Comparison of ENCODE assay signal across 8 mouse cellular contexts in the genomic region with DNA sequence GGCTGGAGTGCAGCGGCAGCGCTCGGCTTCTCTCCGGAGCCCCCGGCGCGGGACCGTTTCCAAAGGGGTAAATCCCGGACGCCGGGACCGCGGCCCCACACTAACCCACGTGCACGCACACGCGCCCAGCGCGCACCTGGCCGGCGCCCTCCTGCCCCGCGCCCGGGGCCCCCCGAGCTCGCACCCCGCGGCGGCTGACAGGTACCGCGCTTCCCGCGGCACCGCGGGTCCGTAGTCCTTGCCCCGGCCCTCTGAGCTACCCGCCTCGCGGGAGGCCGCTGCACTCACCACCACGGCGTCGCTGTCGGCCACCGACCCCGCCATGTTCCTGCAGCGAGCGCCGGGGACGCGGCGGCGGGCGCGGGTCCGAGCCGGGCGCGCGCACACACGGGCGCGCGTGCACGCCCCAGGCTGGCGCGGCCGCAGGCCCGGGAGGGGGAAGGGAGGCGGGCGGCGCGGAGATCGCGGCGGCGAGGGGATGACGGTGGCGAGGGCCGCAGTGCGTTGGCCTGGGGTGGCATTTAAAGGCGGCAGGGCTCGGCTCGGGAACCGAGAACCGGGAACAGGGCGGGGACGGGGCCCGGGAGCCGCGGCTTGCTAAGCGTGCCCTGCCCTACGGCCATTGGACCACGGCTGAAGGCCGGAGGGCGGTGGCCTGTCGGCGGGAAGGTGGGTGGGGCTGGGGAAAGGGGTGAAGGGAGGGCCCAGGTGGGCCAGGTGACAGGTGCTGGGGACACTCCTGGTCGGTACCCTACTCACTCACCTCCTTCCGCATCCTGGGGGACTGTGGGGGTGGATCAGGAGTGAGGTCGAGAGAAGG. TPM values are rescaled to one million over a fixed set of nuclear protein-coding genes. Genes with fewer than 3 reads are reported as not detected.
DNase-seq lines count a peak whose midpoint lies in the region; ATAC-seq lines count a peak whose summit lies in the region.

A gene (minus strand): TSS at position 371 of the 820 bp plus-strand sequence.

- no peaks in the 10 kb centered on the region for H3K9me3 ChIP-seq in forebrain, embryonic 11.5 days (ENCODE audit: control insufficient read depth, low read length)
- H3K9me3 ChIP-seq in heart, embryonic 14.5 days (ENCODE audit: control insufficient read depth, low read length), result no peaks in the 10 kb centered on the region
- H3K9me3 ChIP-seq in liver, embryonic 12.5 days (replicated peaks), result no peaks in the 10 kb centered on the region
- H3K9me3 ChIP-seq in stomach, embryonic 14.5 days (ENCODE audit: control insufficient read depth, low read depth, low read length), result no peaks in the 10 kb centered on the region

- WGBS in forebrain, embryonic 11.5 days, result under 1% methylated on average over 93 of the region's 102 CpGs
- WGBS in heart, embryonic 14.5 days, result under 1% methylated on average over 87 of the region's 102 CpGs
- WGBS in liver, embryonic 12.5 days (ENCODE audit: insufficient replicate concordance), result under 1% methylated on average over 90 of the region's 102 CpGs
- WGBS in stomach, embryonic 14.5 days, result under 1% methylated on average over 73 of the region's 102 CpGs

- H3K36me3 ChIP-seq in forebrain, embryonic 11.5 days (ENCODE audit: control insufficient read depth, insufficient read depth, low read length), result no peaks in the 10 kb centered on the region; the same call in 1 of the 2 replicates
- peaks cover 33% of the 10 kb centered on the region for H3K36me3 ChIP-seq in heart, embryonic 14.5 days (ENCODE audit: control insufficient read depth, insufficient read depth, low read length)
- H3K36me3 ChIP-seq in liver, embryonic 12.5 days, result peaks cover 23% of the 10 kb centered on the region
- peaks cover 6% of the 10 kb centered on the region; the same call in 1 of the 2 replicates for H3K36me3 ChIP-seq in stomach, embryonic 14.5 days (ENCODE audit: control insufficient read depth, insufficient read depth, low read length)

- H3K4me3 ChIP-seq in brown adipose tissue, adult 24 weeks (ENCODE audit: insufficient read depth, low read depth, low read length), result peak within 1 kb of the TSS; percentile 89
- peak within 1 kb of the TSS; percentile 84 for H3K4me3 ChIP-seq in forebrain, embryonic 11.5 days (ENCODE audit: low read depth, low read length)
- H3K4me3 ChIP-seq in heart, embryonic 14.5 days (ENCODE audit: control insufficient read depth in 1 of 2, insufficient read depth in 1 of 2, low read depth in 1 of 2, low read length in 2 of 2), result peak within 1 kb of the TSS; percentile 84 to 89
- peak within 1 kb of the TSS; percentile 92 for H3K4me3 ChIP-seq in liver, embryonic 12.5 days
- H3K4me3 ChIP-seq in stomach, embryonic 14.5 days (ENCODE audit: low read depth, low read length), result peak within 1 kb of the TSS; percentile 91

- H3K27me3 ChIP-seq in forebrain, embryonic 11.5 days (ENCODE audit: control insufficient read depth, insufficient read depth, low read length), result peaks cover 2% of the 10 kb centered on the region; the same call in 1 of the 2 replicates
- H3K27me3 ChIP-seq in heart, embryonic 14.5 days (ENCODE audit: control insufficient read depth, insufficient read depth, low read length), result no peaks in the 10 kb centered on the region
- H3K27me3 ChIP-seq in liver, embryonic 12.5 days (replicated peaks), result peaks cover 43% of the 10 kb centered on the region
- 0 out of 2 replicates have a peak, but pooled peaks cover 3% of the 10 kb centered on the region for H3K27me3 ChIP-seq in stomach, embryonic 14.5 days (ENCODE audit: control insufficient read depth, insufficient read depth, low read length)

- peak within 1 kb of the TSS; percentile 77 for H3K4me2 ChIP-seq in forebrain, embryonic 11.5 days (ENCODE audit: low read depth, low read length, severe bottlenecking)
- H3K4me2 ChIP-seq in heart, embryonic 14.5 days (ENCODE audit: low read length), result peak within 1 kb of the TSS; percentile 84
- peak within 1 kb of the TSS; percentile 98 for H3K4me2 ChIP-seq in liver, embryonic 12.5 days
- peak within 1 kb of the TSS; percentile 55 for H3K4me2 ChIP-seq in stomach, embryonic 14.5 days (replicated peaks; ENCODE audit: low read depth, low read length)

- ATAC-seq in CD4-positive, CD25-positive, alpha-beta regulatory T cell, adult 4 months, result peak; percentile 69
- peak; percentile 86 for ATAC-seq in forebrain, embryonic 11.5 days (replicated peaks; ENCODE audit: low FRiP score)
- ATAC-seq in heart, embryonic 14.5 days (ENCODE audit: insufficient number of reproducible peaks, insufficient read depth, low FRiP score, low read depth), result peak; percentile 82
- ATAC-seq in liver, embryonic 12.5 days, result peak; percentile 82
- ATAC-seq in stomach, embryonic 14.5 days (ENCODE audit: insufficient number of reproducible peaks, insufficient read depth, low FRiP score, low read depth), result peak; percentile 88

- H3K4me1 ChIP-seq in brown adipose tissue, adult 24 weeks (ENCODE audit: control insufficient read depth, insufficient read depth, insufficient read length, low read length), result no peaks in the 10 kb centered on the region
- H3K4me1 ChIP-seq in forebrain, embryonic 11.5 days (replicated peaks; ENCODE audit: control insufficient read depth, insufficient read depth, low read length), result peaks cover 9% of the 10 kb centered on the region; the same call in 1 of the 2 replicates
- H3K4me1 ChIP-seq in heart, embryonic 14.5 days (ENCODE audit: control insufficient read depth in 2 of 2, insufficient read depth in 2 of 2, low read length in 2 of 2), result peaks cover 8 to 11% of the 10 kb centered on the region in 2 experiments; a peak in 2 of 4 replicates
- peaks cover 27% of the 10 kb centered on the region for H3K4me1 ChIP-seq in liver, embryonic 12.5 days
- H3K4me1 ChIP-seq in stomach, embryonic 14.5 days (ENCODE audit: control insufficient read depth, insufficient read depth, low read length), result peaks cover 11% of the 10 kb centered on the region

- peak within 1 kb of the TSS; percentile 53 for H3K27ac ChIP-seq in brown adipose tissue, adult 24 weeks (replicated peaks; ENCODE audit: low read depth, low read length)
- peak within 1 kb of the TSS; percentile 53 for H3K27ac ChIP-seq in forebrain, embryonic 11.5 days (ENCODE audit: low read depth, low read length)
- H3K27ac ChIP-seq in heart, embryonic 14.5 days (replicated peaks in 1 of 2; ENCODE audit: control insufficient read depth in 1 of 2, insufficient read depth in 1 of 2, low read depth in 2 of 2, low read length in 2 of 2), result peak within 1 kb of the TSS; percentile 73 to 89
- peak within 1 kb of the TSS; percentile 61 for H3K27ac ChIP-seq in liver, embryonic 12.5 days
- H3K27ac ChIP-seq in stomach, embryonic 14.5 days (ENCODE audit: low read length), result peak within 1 kb of the TSS; percentile 87

- DNase-seq in forebrain, embryonic 11.5 days (ENCODE audit: low spot score), result peak; percentile 84
- DNase-seq in kidney, postnatal 10 days, result peak; percentile 83
- peak; percentile 18 to 41 for DNase-seq in natural killer cell, adult 2 months (ENCODE audit: low spot score in 2 of 2)

- peak within 1 kb of the TSS; percentile 86 for H3K9ac ChIP-seq in forebrain, embryonic 11.5 days (ENCODE audit: low read length)
- H3K9ac ChIP-seq in heart, embryonic 14.5 days (ENCODE audit: low read length), result peak within 1 kb of the TSS; percentile 93
- H3K9ac ChIP-seq in liver, embryonic 12.5 days, result peak within 1 kb of the TSS; percentile 91
- peak within 1 kb of the TSS; percentile 87 for H3K9ac ChIP-seq in stomach, embryonic 14.5 days (replicated peaks; ENCODE audit: low read depth, low read length)

RNA-seq across cellular contexts. Expression of the gene that starts here (rescaled TPM):
- 1 to 10 TPM; 7.4 to 9.7 TPM for polyA plus RNA-seq in CD4-positive, CD25-positive, alpha-beta regulatory T cell, adult 4 months (2017; shearing (Covaris generic))
- polyA plus RNA-seq in brown adipose tissue, adult 24 weeks (2012; ENCODE audit: insufficient read depth, insufficient read length, missing spikeins), result 13.3 and 13.9 TPM in 2 replicates
- polyA plus RNA-seq in forebrain, embryonic 11.5 days (2014; fragmentation: Nextera tagmentation; extraction: Ambion mirVana), result 28.6 and 28.8 TPM in 2 replicates
- 37.4 and 37.5 TPM in 2 replicates for polyA plus RNA-seq in heart, embryonic 14.5 days (2014; fragmentation: Nextera tagmentation; extraction: Ambion mirVana)
- polyA plus RNA-seq in liver, embryonic 12.5 days (2016; fragmentation: Nextera tagmentation; extraction: Ambion mirVana), result 18.3 and 18.6 TPM in 2 replicates
- 30.7 and 37.2 TPM in 2 replicates for polyA plus RNA-seq in stomach, embryonic 14.5 days (2014; fragmentation: Nextera tagmentation; extraction: Ambion mirVana)

Comparison
In these comparisons a context has a peak if more than half of its experiments do, and no peak if none do; other contexts are left out.
1. Peak in every context shown above with its lines: DNase-seq, ATAC-seq, H3K4me3 ChIP-seq and H3K27ac ChIP-seq.
2. DNase-seq: peak in every context shown above with its lines; median percentile 84 in forebrain, embryonic 11.5 days; 83 in kidney, postnatal 10 days; 30 in natural killer cell, adult 2 months.